Mouse (Mus musculus): ENCODE data around the gene Edf1. TPM values are rescaled to one million over a fixed set of nuclear protein-coding genes. Genes with fewer than 3 reads are reported as not detected.

Gene Edf1
- polyA plus RNA-seq, 1 experiment from 2014 or later, result 190 TPM

DNA sequence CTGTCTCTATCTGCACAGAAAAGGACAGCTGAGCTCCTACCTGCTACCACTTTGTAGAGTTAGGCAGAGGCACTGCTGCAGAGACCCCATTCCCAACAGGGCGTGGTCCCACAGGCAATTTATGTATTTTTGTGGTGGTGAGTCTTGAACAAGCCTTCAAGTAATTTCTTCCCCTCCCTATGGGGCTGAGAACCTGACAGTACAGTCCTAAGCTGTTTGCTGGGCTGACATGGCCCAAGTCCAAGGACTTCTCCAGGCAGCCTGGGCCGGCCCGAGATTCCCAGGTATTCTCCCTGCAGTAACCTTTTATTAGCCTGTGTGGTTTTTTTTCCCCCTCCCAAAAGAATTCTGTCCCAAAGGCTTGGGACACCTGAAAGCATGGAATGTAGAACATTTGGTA, 26.5 kb downstream of the Edf1 start:
- Histone ChIP-seq H3K9ac (ENCODE audit: low read depth, low read length) (no peak overlapping the region), H3K4me3 (ENCODE audit: low read depth, low read length) (no peak overlapping the region), H3K9me3 (replicated peaks; ENCODE audit: control insufficient read depth, low read length) (no peaks in the 10 kb centered on the region), H3K4me1 (ENCODE audit: control insufficient read depth, low read depth, low read length) (peaks cover 30% of the 10 kb centered on the region), H3K4me2 (ENCODE audit: low read depth, low read length) (no peak overlapping the region), H3K36me3 (ENCODE audit: control insufficient read depth, insufficient read depth) (peaks cover 2% of the 10 kb centered on the region; the same call in 1 of the 2 replicates), H3K27ac (ENCODE audit: low read length) (no peak overlapping the region), H3K27me3 (ENCODE audit: control insufficient read depth, insufficient read depth, low read depth, low read length) (peaks cover 23% of the 10 kb centered on the region)
- no peak for ATAC-seq (ENCODE audit: low read depth)
- WGBS (ENCODE audit: insufficient replicate concordance), result 80% methylated on average over 3 of the region's 3 CpGs

- WGBS (ENCODE audit: insufficient replicate concordance), result 75% methylated on average over 4 of the region's 4 CpGs
Observed at GRCm38 (mm10) chr2:25584856-25585255, 27.2 kb downstream of the Edf1 start.

DNA sequence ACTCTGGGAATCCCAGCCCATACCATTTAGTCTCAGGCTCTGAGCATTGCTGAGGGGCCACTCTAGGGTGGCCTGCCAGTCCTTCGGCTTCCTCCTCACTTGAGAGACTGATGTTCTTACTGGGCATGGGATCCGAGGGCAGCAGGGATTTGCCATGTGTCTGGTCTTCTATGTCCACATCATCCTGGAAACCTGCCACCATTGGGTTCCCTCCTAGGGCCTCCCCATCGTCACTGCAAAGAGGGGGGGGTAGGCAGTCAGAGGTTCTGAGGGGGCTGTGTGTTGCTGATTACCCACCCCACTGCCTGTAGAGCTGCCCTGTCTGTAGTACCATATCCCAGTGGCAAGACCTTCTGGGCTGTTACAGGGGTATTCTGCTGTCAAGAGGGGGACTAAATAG, 28.0 kb downstream of the Edf1 start:
- ATAC-seq (ENCODE audit: low read depth), result no peak
- Histone ChIP-seq H3K4me1 (ENCODE audit: control insufficient read depth, low read depth, low read length) (peaks cover 19% of the 10 kb centered on the region), H3K9me3 (replicated peaks; ENCODE audit: control insufficient read depth, low read length) (no peaks in the 10 kb centered on the region), H3K4me2 (ENCODE audit: low read depth, low read length) (no peak overlapping the region), H3K4me3 (ENCODE audit: low read depth, low read length) (no peak overlapping the region), H3K27me3 (ENCODE audit: control insufficient read depth, insufficient read depth, low read depth, low read length) (peaks cover 8% of the 10 kb centered on the region), H3K36me3 (ENCODE audit: control insufficient read depth, insufficient read depth) (peaks cover 6% of the 10 kb centered on the region), H3K27ac (ENCODE audit: low read length) (no peak overlapping the region), H3K9ac (ENCODE audit: low read depth, low read length) (no peak overlapping the region)
- 73% methylated on average over 3 of the region's 3 CpGs for WGBS (ENCODE audit: insufficient replicate concordance)

More at GRCm38 (mm10) chr2:25584856-25585255, 27.2 kb downstream of the Edf1 start:
- H3K4me2 ChIP-seq (ENCODE audit: low read depth, low read length), result no peak overlapping the region
- ATAC-seq (ENCODE audit: low read depth), result no peak
- peaks cover 2% of the 10 kb centered on the region; the same call in 1 of the 2 replicates for H3K36me3 ChIP-seq (ENCODE audit: control insufficient read depth, insufficient read depth)
- peaks cover 23% of the 10 kb centered on the region for H3K4me1 ChIP-seq (ENCODE audit: control insufficient read depth, low read depth, low read length)
- H3K4me3 ChIP-seq (ENCODE audit: low read depth, low read length), result no peak overlapping the region
- H3K27ac ChIP-seq (ENCODE audit: low read length), result no peak overlapping the region
- no peak overlapping the region for H3K9ac ChIP-seq (ENCODE audit: low read depth, low read length)
- H3K27me3 ChIP-seq (ENCODE audit: control insufficient read depth, insufficient read depth, low read depth, low read length), result peaks cover 16% of the 10 kb centered on the region
- H3K9me3 ChIP-seq (replicated peaks; ENCODE audit: control insufficient read depth, low read length), result no peaks in the 10 kb centered on the region

DNA sequence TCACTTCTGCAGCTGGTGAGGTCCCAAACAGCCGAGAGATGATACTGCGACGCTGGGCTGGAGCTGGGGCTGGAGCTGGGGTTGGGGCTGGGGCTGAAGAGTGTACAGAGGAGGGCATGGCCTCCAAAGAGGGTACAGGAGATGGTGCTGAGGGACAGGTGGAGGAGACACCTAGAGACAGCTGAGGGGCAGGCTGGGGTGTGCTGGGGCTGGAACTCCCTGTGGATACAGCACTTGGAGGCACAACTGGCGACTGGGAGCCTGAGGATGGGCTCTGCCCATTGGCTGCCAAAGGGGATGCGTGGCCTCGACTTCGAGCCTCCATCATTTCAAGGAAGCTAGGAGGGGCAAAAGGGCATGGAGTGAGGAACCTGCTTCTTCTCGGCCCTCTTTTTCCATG, 29.6 kb downstream of the Edf1 start:
- H3K36me3 ChIP-seq (ENCODE audit: control insufficient read depth, insufficient read depth), result peaks cover 12% of the 10 kb centered on the region
- H3K4me3 ChIP-seq (ENCODE audit: low read depth, low read length), result no peak overlapping the region
- WGBS (ENCODE audit: insufficient replicate concordance), result 76% methylated on average over 8 of the region's 8 CpGs
- no peak for ATAC-seq (ENCODE audit: low read depth)
- peaks cover 4% of the 10 kb centered on the region for H3K4me1 ChIP-seq (ENCODE audit: control insufficient read depth, low read depth, low read length)
- no peaks in the 10 kb centered on the region for H3K9me3 ChIP-seq (replicated peaks; ENCODE audit: control insufficient read depth, low read length)
- no peak overlapping the region for H3K27ac ChIP-seq (ENCODE audit: low read length)
- H3K9ac ChIP-seq (ENCODE audit: low read depth, low read length), result no peak overlapping the region
- H3K27me3 ChIP-seq (ENCODE audit: control insufficient read depth, insufficient read depth, low read depth, low read length), result no peaks in the 10 kb centered on the region
- H3K4me2 ChIP-seq (ENCODE audit: low read depth, low read length), result no peak overlapping the region

DNA sequence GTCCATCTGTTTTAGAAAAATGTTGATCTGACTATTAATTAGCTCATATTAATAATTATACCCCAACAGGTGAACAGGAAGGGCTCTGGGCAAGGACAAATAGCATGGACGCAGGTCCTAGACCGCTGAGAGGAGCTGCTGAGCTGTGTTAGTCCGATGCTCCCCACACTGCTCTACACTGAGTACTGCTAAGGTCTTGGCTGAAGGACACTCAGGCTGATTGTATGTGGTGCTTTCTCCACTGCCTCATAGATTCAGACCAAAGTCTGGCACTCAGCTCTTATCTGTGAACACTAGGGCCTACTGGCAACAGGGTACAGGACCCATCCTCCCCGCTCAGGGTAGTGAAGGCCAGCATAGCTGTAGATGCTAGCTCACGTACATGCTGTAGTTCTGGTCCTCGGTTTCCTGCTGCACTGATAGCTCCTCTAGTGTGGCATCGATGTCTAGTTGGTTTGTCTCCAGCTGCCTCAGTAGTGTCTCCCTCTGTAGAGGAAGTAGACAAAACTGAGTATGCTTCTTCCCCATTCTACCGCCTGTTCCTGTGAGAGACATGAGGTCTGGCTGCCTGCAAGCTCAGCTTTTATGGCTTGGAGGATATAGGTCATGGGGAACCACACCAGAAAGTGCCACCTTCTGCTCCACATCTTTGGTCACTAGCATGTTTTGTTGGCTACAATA, 30.7 kb downstream of the Edf1 start:
- peaks cover 19% of the 10 kb centered on the region for H3K36me3 ChIP-seq (ENCODE audit: control insufficient read depth, insufficient read depth)
- WGBS (ENCODE audit: insufficient replicate concordance), result 75% methylated on average over 8 of the region's 8 CpGs
- no peak overlapping the region for H3K9ac ChIP-seq (ENCODE audit: low read depth, low read length)
- H3K4me2 ChIP-seq (ENCODE audit: low read depth, low read length), result no peak overlapping the region
- no peaks in the 10 kb centered on the region for H3K4me1 ChIP-seq (ENCODE audit: control insufficient read depth, low read depth, low read length)
- no peaks in the 10 kb centered on the region for H3K9me3 ChIP-seq (replicated peaks; ENCODE audit: control insufficient read depth, low read length)
- no peak overlapping the region for H3K4me3 ChIP-seq (ENCODE audit: low read depth, low read length)
- peak; percentile 38; the same call in 1 of the 2 replicates for ATAC-seq (ENCODE audit: low read depth)
- H3K27ac ChIP-seq (ENCODE audit: low read length), result no peak overlapping the region
- H3K27me3 ChIP-seq (ENCODE audit: control insufficient read depth, insufficient read depth, low read depth, low read length), result no peaks in the 10 kb centered on the region

DNA sequence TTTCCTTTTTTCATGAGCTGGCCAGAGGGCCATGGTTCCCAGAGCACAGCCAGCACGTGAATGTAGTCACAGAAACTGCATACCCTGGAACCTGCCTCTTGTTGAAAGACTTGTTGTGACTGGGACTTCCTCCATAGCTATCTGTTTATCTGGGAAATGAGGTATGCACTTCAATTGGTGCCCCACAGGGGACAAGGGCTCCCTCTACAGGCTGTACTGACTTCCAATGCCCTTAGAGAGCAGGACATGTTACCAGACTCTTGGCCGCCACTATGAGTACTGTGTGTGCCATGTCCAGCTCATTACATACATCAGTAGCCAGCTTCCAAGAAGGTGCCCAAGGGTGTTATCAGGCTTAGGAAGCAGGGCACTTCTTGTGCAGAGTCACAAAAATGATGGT, 34.2 kb downstream of the Edf1 start:
- no peak for ATAC-seq (ENCODE audit: low read depth)
- Histone ChIP-seq H3K4me3 (ENCODE audit: low read depth, low read length) (no peak overlapping the region), H3K36me3 (ENCODE audit: control insufficient read depth, insufficient read depth) (peaks cover 35% of the 10 kb centered on the region), H3K9ac (ENCODE audit: low read depth, low read length) (no peak overlapping the region), H3K9me3 (replicated peaks; ENCODE audit: control insufficient read depth, low read length) (no peaks in the 10 kb centered on the region), H3K4me2 (ENCODE audit: low read depth, low read length) (no peak overlapping the region), H3K27ac (ENCODE audit: low read length) (no peak overlapping the region), H3K27me3 (ENCODE audit: control insufficient read depth, insufficient read depth, low read depth, low read length) (no peaks in the 10 kb centered on the region), H3K4me1 (ENCODE audit: control insufficient read depth, low read depth, low read length) (no peaks in the 10 kb centered on the region)
- 62% methylated on average over 2 of the region's 2 CpGs for WGBS (ENCODE audit: insufficient replicate concordance)

DNA sequence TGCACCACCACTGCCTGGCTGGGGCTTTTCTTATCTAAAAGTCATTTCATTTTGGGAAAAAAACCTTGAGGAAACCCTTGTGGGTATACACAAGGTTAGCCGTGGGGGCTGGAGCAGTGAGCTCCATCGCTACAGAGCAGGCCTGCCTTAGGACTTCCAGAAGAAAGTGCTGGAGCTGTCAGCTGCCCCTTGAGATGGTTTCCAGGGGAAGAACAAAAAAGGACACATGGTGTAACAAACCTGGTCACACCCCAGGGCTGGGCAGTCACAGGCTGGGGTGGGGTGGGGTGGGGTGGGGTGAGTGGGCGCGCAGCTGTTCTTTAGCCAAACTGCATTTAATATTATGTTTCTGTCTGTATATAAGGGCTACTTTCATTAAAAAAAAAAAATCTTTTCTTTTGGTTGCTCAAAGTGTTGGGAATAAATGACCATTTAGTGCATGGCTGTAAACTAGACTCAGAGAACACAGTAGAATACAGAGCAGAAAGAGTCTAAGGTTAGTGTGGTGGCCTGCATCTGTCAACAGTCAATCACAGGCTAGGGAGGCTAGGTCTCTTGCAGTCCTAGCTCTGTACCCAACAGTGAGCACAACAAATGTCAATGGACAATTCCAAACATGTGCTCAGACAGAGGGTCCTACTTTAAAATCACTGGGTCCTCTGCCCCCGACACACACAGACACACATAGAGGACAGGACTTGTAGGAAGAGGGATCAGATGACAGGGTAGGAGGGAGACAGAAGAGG, 39.3 kb downstream of the Edf1 start:
- H3K27me3 ChIP-seq (ENCODE audit: control insufficient read depth, insufficient read depth, low read depth, low read length), result no peaks in the 10 kb centered on the region
- H3K4me3 ChIP-seq (ENCODE audit: low read depth, low read length), result no peak overlapping the region
- ATAC-seq (ENCODE audit: low read depth), result no peak
- H3K4me1 ChIP-seq (ENCODE audit: control insufficient read depth, low read depth, low read length), result peaks cover 7% of the 10 kb centered on the region
- no peak overlapping the region for H3K9ac ChIP-seq (ENCODE audit: low read depth, low read length)
- no peaks in the 10 kb centered on the region for H3K9me3 ChIP-seq (replicated peaks; ENCODE audit: control insufficient read depth, low read length)
- no peak overlapping the region for H3K4me2 ChIP-seq (ENCODE audit: low read depth, low read length)
- 80% methylated on average over 5 of the region's 5 CpGs for WGBS (ENCODE audit: insufficient replicate concordance)
- H3K36me3 ChIP-seq (ENCODE audit: control insufficient read depth, insufficient read depth), result peaks cover 40% of the 10 kb centered on the region
- no peak overlapping the region for H3K27ac ChIP-seq (ENCODE audit: low read length)

- Histone ChIP-seq H3K4me3 (ENCODE audit: low read depth, low read length) (no peak overlapping the region), H3K27me3 (ENCODE audit: control insufficient read depth, insufficient read depth, low read depth, low read length) (no peaks in the 10 kb centered on the region), H3K9me3 (replicated peaks; ENCODE audit: control insufficient read depth, low read length) (no peaks in the 10 kb centered on the region), H3K4me2 (ENCODE audit: low read depth, low read length) (no peak overlapping the region), H3K9ac (ENCODE audit: low read depth, low read length) (no peak overlapping the region), H3K4me1 (ENCODE audit: control insufficient read depth, low read depth, low read length) (peaks cover 7% of the 10 kb centered on the region), H3K36me3 (ENCODE audit: control insufficient read depth, insufficient read depth) (peaks cover 40% of the 10 kb centered on the region), H3K27ac (ENCODE audit: low read length) (no peak overlapping the region)
- 88% methylated on average over 1 of the region's 1 CpGs for WGBS (ENCODE audit: insufficient replicate concordance)
- no peak for ATAC-seq (ENCODE audit: low read depth)
Observed at GRCm38 (mm10) chr2:25598749-25599148, 41.1 kb downstream of the Edf1 start.

GRCm38 (mm10) chr2:25600037-25600436, 42.4 kb downstream of the Edf1 start:
- 59% methylated on average over 2 of the region's 2 CpGs for WGBS (ENCODE audit: insufficient replicate concordance)
- Histone ChIP-seq H3K4me3 (ENCODE audit: low read depth, low read length) (no peak overlapping the region), H3K27ac (ENCODE audit: low read length) (no peak overlapping the region), H3K27me3 (ENCODE audit: control insufficient read depth, insufficient read depth, low read depth, low read length) (no peaks in the 10 kb centered on the region), H3K4me1 (ENCODE audit: control insufficient read depth, low read depth, low read length) (peaks cover 7% of the 10 kb centered on the region), H3K9ac (ENCODE audit: low read depth, low read length) (no peak overlapping the region), H3K36me3 (ENCODE audit: control insufficient read depth, insufficient read depth) (peaks cover 37% of the 10 kb centered on the region), H3K4me2 (ENCODE audit: low read depth, low read length) (no peak overlapping the region), H3K9me3 (replicated peaks; ENCODE audit: control insufficient read depth, low read length) (no peaks in the 10 kb centered on the region)
- peak; percentile 80 for ATAC-seq (ENCODE audit: low read depth)
